Mouse (Mus musculus) forebrain, postnatal 0 days (tissue): Measurements from ENCODE around the gene BC004004. TPM values are rescaled to one million over a fixed set of nuclear protein-coding genes. Genes with fewer than 3 reads are reported as not detected.
A peak's percentile ranks its signal among the peaks of the same experiment; 100 is the strongest.

ENCODE experiments used
- ATAC-seq: fragments of 200-750 bp; cut with Nextera tagmentation; 2 replicates; pipeline ENCODE4 v1.8.0; 2017; ENCODE audit warnings: mild to moderate bottlenecking, moderate library complexity
- DNase-seq: peaks from one replicate; pipeline ENCODE4 v3.0.0-alpha.2; 2015
- H3K27ac ChIP-seq: fragments of 300-500 bp; sonication (generic); 2 replicates; pipeline ENCODE4 v1.5.1; 2014; ENCODE audit warnings: low read depth, mild to moderate bottlenecking, antibody characterized with exemption, low read length, moderate library complexity, mixed read lengths
- H3K27me3 ChIP-seq: fragments of 300-500 bp; sonication (generic); 2 replicates; pipeline ENCODE4 v1.6.1; 2014; ENCODE audit warnings: mild to moderate bottlenecking, low read length, mixed read lengths; ENCODE audit not compliant: insufficient read depth
- H3K36me3 ChIP-seq: fragments of 300-500 bp; sonication (generic); 2 replicates; pipeline ENCODE4 v1.6.1; 2014; ENCODE audit warnings: mild to moderate bottlenecking, moderate library complexity; ENCODE audit not compliant: insufficient read depth
- H3K4me1 ChIP-seq: fragments of 300-500 bp; sonication (generic); 2 replicates; pipeline ENCODE4 v1.6.1; 2014; ENCODE audit warnings: antibody characterized with exemption; ENCODE audit not compliant: insufficient read depth
- H3K4me2 ChIP-seq: fragments of 300-500 bp; sonication (generic); 2 replicates; pipeline ENCODE4 v1.6.1; 2014; ENCODE audit warnings: low read depth, mild to moderate bottlenecking, moderate library complexity
- H3K4me3 ChIP-seq: fragments of 300-500 bp; sonication (generic); 2 replicates; pipeline ENCODE4 v1.5.1; 2014; ENCODE audit warnings: low read depth, low read length, mixed read lengths
- H3K9ac ChIP-seq: fragments of 300-500 bp; sonication (generic); 2 replicates; pipeline ENCODE4 v1.6.1; 2014; ENCODE audit warnings: mild to moderate bottlenecking
- H3K9me3 ChIP-seq: fragments of 300-500 bp; sonication (generic); 2 replicates; pipeline ENCODE4 v1.6.1; 2016; ENCODE audit warnings: low read length
- CTCF ChIP-seq: sonication (generic); IDR thresholded peaks from 2 replicates; pipeline ENCODE4 v1.5.1; 2016; ENCODE audit warnings: antibody characterized with exemption, control low read depth, low read depth
- WGBS: fragments of 180-500 bp; shearing (Covaris S2); extraction: QIAGEN DNeasy Blood & Tissue Kit; methylation state at CpG from one replicate; pipeline ENCODE4 v1.1.7; 2014; 5-methylcytosine and 5-hydroxymethylcytosine counted together
- polyA plus RNA-seq: library from polyadenylated mRNA; unstranded; fragments of >200 nt; fragmentation: Nextera tagmentation; extraction: Ambion mirVana; gene quantifications from 2 replicates; pipeline ENCODE4 v1.2.1, GENCODE M21; 2015
- total RNA-seq: library from RNA; depleted of rRNA; stranded (reverse); fragments of >200 nt; gene quantifications from 2 replicates; pipeline ENCODE4 v1.2.3, GENCODE M21; 2014

Gene BC004004
- total and polyA plus RNA-seq, 2 experiments from 2014 or later, result 128 to 153 TPM

- H3K27ac ChIP-seq, result no peak overlapping the region
- H3K36me3 ChIP-seq, result peaks cover 20% of the 10 kb centered on the region
- no peak for TF ChIP-seq CTCF
- no peaks in the 10 kb centered on the region for H3K27me3 ChIP-seq
- H3K4me1 ChIP-seq, result no peaks in the 10 kb centered on the region
- DNase-seq (no peak), ATAC-seq (no peak)
- H3K9ac ChIP-seq, result no peak overlapping the region
- H3K4me3 ChIP-seq, result no peak overlapping the region
- WGBS, result 78% methylated on average over 13 of the region's 13 CpGs
- H3K9me3 ChIP-seq, result no peaks in the 10 kb centered on the region
- no peak overlapping the region for H3K4me2 ChIP-seq
Measured at GRCm38 (mm10) chr17:29304376-29305057, 35.9 kb downstream of the BC004004 start.

GRCm38 (mm10) chr17:29305058-29305806 is 36.6 kb downstream of the BC004004 start:
- H3K9me3 ChIP-seq, result no peaks in the 10 kb centered on the region
- 27% methylated on average over 15 of the region's 15 CpGs for WGBS

DNA sequence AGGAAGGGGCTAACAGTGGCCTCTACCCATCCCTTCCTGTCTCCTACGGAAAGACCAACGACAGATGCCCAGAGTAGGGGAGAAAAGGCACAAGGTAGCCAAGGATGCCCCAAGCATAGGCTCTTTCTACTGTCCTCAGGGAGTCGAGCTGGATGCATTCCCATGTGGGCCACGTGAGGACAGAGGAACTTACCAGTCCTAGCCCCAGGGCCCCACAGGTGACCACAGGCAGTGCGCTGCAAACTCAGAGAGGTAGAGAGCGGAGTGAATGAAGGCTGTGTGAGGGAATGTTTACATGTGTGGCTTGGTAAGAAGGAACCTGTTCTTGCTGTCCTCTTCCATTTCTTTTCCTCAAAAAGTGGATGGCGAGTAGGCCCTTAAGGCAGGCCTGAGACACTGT is 37.3 kb downstream of the BC004004 start:
- 67% methylated on average over 7 of the region's 7 CpGs for WGBS
- ATAC-seq (no peak), DNase-seq (no peak)
- no peak overlapping the region for H3K4me3 ChIP-seq
- H3K4me1 ChIP-seq, result no peaks in the 10 kb centered on the region
- no peaks in the 10 kb centered on the region for H3K27me3 ChIP-seq
- no peak overlapping the region for H3K27ac ChIP-seq
- TF ChIP-seq CTCF, result no peak
- H3K9ac ChIP-seq, result no peak overlapping the region
- peaks cover 13% of the 10 kb centered on the region; the same call in 1 of the 2 replicates for H3K36me3 ChIP-seq
- no peak overlapping the region for H3K4me2 ChIP-seq
- no peaks in the 10 kb centered on the region for H3K9me3 ChIP-seq

More at GRCm38 (mm10) chr17:29305058-29305806, 36.6 kb downstream of the BC004004 start:
- H3K36me3 ChIP-seq, result peaks cover 15% of the 10 kb centered on the region
- no peak for TF ChIP-seq CTCF
- no peaks in the 10 kb centered on the region for H3K4me1 ChIP-seq
- no peak overlapping the region for H3K9ac ChIP-seq
- no peak overlapping the region for H3K4me2 ChIP-seq
- no peak overlapping the region for H3K27ac ChIP-seq
- H3K27me3 ChIP-seq, result no peaks in the 10 kb centered on the region
- ATAC-seq (no peak), DNase-seq (no peak)
- H3K4me3 ChIP-seq, result no peak overlapping the region

- no peak overlapping the region for H3K9ac ChIP-seq
- H3K27ac ChIP-seq, result no peak overlapping the region
- H3K27me3 ChIP-seq, result no peaks in the 10 kb centered on the region
- H3K4me2 ChIP-seq, result no peak overlapping the region
- H3K36me3 ChIP-seq, result no peaks in the 10 kb centered on the region
- no peak overlapping the region for H3K4me3 ChIP-seq
- ATAC-seq, result no peak
- DNase-seq, result no peak
- TF ChIP-seq CTCF, result no peak
- WGBS, result 78% methylated on average over 21 of the region's 21 CpGs
- no peaks in the 10 kb centered on the region for H3K9me3 ChIP-seq
- no peaks in the 10 kb centered on the region for H3K4me1 ChIP-seq
Measured at GRCm38 (mm10) chr17:29310056-29310623, 41.6 kb downstream of the BC004004 start.

GRCm38 (mm10) chr17:29311602-29312001 is 43.0 kb downstream of the BC004004 start:
- WGBS, result 85% methylated on average over 8 of the region's 8 CpGs
- no peak overlapping the region for H3K9ac ChIP-seq
- no peaks in the 10 kb centered on the region for H3K9me3 ChIP-seq
- H3K4me3 ChIP-seq, result no peak overlapping the region
- ATAC-seq (no peak), DNase-seq (no peak)
- H3K4me1 ChIP-seq, result no peaks in the 10 kb centered on the region
- no peaks in the 10 kb centered on the region for H3K27me3 ChIP-seq
- TF ChIP-seq CTCF, result no peak
- H3K4me2 ChIP-seq, result no peak overlapping the region
- no peaks in the 10 kb centered on the region for H3K36me3 ChIP-seq
- no peak overlapping the region for H3K27ac ChIP-seq

GRCm38 (mm10) chr17:29312082-29312481 is 43.5 kb downstream of the BC004004 start:
- no peak overlapping the region for H3K4me2 ChIP-seq

DNA sequence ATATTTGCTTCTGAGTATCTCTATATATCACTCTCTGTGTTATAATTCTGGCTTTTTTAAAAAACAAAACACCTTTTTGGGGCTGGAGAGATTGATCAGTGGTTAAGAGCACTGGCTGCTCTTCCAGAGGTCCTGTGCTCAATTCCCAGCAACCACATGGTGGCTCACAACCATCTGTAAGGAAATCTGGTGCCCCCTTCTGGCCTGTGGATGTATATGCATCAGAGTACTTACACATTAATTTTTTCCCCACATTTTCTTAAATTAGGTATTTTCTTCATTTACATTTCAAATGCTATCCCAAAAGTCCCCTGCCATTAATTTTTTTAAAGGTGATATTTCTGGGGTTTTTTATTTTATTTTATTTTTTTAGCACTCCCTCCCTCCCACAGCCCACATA is 44.7 kb downstream of the BC004004 start:
- H3K4me1 ChIP-seq, result no peaks in the 10 kb centered on the region
- no peak overlapping the region for H3K27ac ChIP-seq
- no peaks in the 10 kb centered on the region for H3K9me3 ChIP-seq
- TF ChIP-seq CTCF, result peak; percentile 29
- ATAC-seq (no peak), DNase-seq (no peak)
- no peak overlapping the region for H3K9ac ChIP-seq
- no peak overlapping the region for H3K4me2 ChIP-seq
- no peak overlapping the region for H3K4me3 ChIP-seq
- H3K36me3 ChIP-seq, result no peaks in the 10 kb centered on the region
- no peaks in the 10 kb centered on the region for H3K27me3 ChIP-seq

More at GRCm38 (mm10) chr17:29312082-29312481, 43.5 kb downstream of the BC004004 start:
- DNase-seq (no peak), ATAC-seq (no peak)
- no peak overlapping the region for H3K4me3 ChIP-seq
- H3K36me3 ChIP-seq, result no peaks in the 10 kb centered on the region
- H3K27me3 ChIP-seq, result no peaks in the 10 kb centered on the region
- H3K9me3 ChIP-seq, result no peaks in the 10 kb centered on the region
- no peaks in the 10 kb centered on the region for H3K4me1 ChIP-seq
- H3K9ac ChIP-seq, result no peak overlapping the region
- no peak for TF ChIP-seq CTCF
- WGBS, result 86% methylated on average over 2 of the region's 2 CpGs
- H3K27ac ChIP-seq, result no peak overlapping the region
